Mouse (Mus musculus) urinary bladder, adult 2 months (tissue): ENCODE measurements around the gene N4bp1. TPM values are rescaled to one million over a fixed set of nuclear protein-coding genes. Genes with fewer than 3 reads are reported as not detected.

Experiments
- DNase-seq: peaks from one replicate; pipeline ENCODE4 v3.0.0; 2022; ENCODE audit warnings: low spot score
- polyA plus RNA-seq: library from polyadenylated mRNA; depleted of rRNA; stranded (reverse); fragments of >200 nt; gene quantifications from 2 replicates; pipeline ENCODE4 v1.2.3, GENCODE M21; 2012; rRNA removed

Gene N4bp1
- polyA plus RNA-seq, 1 experiment, result 7.3 TPM

- DNase-seq, result no peak
Measured at GRCm38 (mm10) chr8:86762806-86763205, 122.3 kb downstream of the N4bp1 start.

GRCm38 (mm10) chr8:86760746-86761145, 124.3 kb downstream of the N4bp1 start:
- no peak for DNase-seq

- no peak for DNase-seq
Measured at GRCm38 (mm10) chr8:86759090-86759491, 126.0 kb downstream of the N4bp1 start.

- DNase-seq, result no peak
Measured at GRCm38 (mm10) chr8:86758651-86759050, 126.4 kb downstream of the N4bp1 start.

Other genes with a start within 250 kb of the N4bp1 start
- 3.0 and 3.8 TPM in 2 replicates for gene Gm10638, start 139.6 kb downstream of the N4bp1 start, polyA plus RNA-seq
- gene Siah1a, start 139.3 kb downstream of the N4bp1 start, polyA plus RNA-seq, result 28.9 and 30.7 TPM in 2 replicates